Mouse (Mus musculus) cerebellum, adult 2 months (tissue): Measurements from ENCODE around the gene Tbc1d5.

Source experiments
- CTCF ChIP-seq: fragments of 200-500 bp; IDR thresholded peaks from 2 replicates; pipeline ENCODE4 v1.5.1; 2011; ENCODE audit warnings: low read depth, mild to moderate bottlenecking, control low read depth, low read length, moderate library complexity, borderline replicate concordance; ENCODE audit not compliant: insufficient read depth
- POLR2A ChIP-seq: fragments of 200-500 bp; IDR thresholded peaks from 2 replicates; pipeline ENCODE4 v1.6.1; 2011; ENCODE audit warnings: low read length, control low read depth, borderline replicate concordance; ENCODE audit not compliant: insufficient read depth

DNA sequence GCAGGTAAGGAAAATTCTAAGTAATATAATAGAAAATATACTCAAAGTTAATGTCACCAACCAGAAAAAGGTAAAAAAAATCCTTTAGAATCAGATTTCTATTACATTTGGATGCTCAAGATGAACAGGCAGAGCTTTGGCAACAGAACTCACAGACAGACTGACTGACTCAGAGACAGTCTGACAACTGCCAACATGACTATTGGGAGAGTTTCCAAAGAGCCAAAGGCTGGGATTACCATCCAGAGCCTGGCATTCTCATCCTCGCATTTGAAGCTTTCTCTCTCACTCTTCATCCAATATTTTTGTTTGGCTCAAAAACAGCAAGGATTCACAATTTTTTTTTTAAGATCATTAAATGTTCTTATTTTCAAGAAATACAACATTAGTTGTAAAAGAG, 327.8 kb downstream of the Tbc1d5 start:
- no peak for TF ChIP-seq CTCF
- TF ChIP-seq POLR2A: no peak
